Mouse (Mus musculus): ENCODE data around the gene Asb8. TPM values are rescaled to one million over a fixed set of nuclear protein-coding genes. Genes with fewer than 3 reads are reported as not detected.

The Asb8 gene
- polyA plus RNA-seq (2014; fragmentation: Nextera tagmentation; extraction: Ambion mirVana): 47.6 and 51.7 TPM in 2 replicates

- H3K4me3 ChIP-seq (ENCODE audit: low read depth, low read length): no peak within 1 kb of the TSS
- no peak for ATAC-seq (ENCODE audit: insufficient number of reproducible peaks, insufficient read depth, low FRiP score, low read depth)
- H3K9ac ChIP-seq (replicated peaks; ENCODE audit: low read depth, low read length): no peak within 1 kb of the TSS
- H3K27me3 ChIP-seq (ENCODE audit: control insufficient read depth, insufficient read depth, low read length): peaks cover 41% of the 10 kb centered on the region
- peaks cover 7% of the 10 kb centered on the region; the same call in 1 of the 2 replicates for H3K4me1 ChIP-seq (ENCODE audit: control insufficient read depth, insufficient read depth, low read length)
- no peaks in the 10 kb centered on the region for H3K9me3 ChIP-seq (ENCODE audit: control insufficient read depth, low read depth, low read length)
- 83% methylated on average over 5 of the region's 5 CpGs for WGBS
- H3K36me3 ChIP-seq (ENCODE audit: control insufficient read depth, insufficient read depth, low read length): no peaks in the 10 kb centered on the region
- H3K4me2 ChIP-seq (replicated peaks; ENCODE audit: low read depth, low read length): no peak within 1 kb of the TSS
- H3K27ac ChIP-seq (ENCODE audit: low read length): no peak within 1 kb of the TSS
Measured at GRCm38 (mm10) chr15:98165525-98165924, at the start of gene Asb8. Gene Asb8, minus strand, starts transcription at chr15:98165625.

- no peak for ATAC-seq (ENCODE audit: insufficient number of reproducible peaks, insufficient read depth, low FRiP score, low read depth)
- H3K27me3 ChIP-seq (ENCODE audit: control insufficient read depth, insufficient read depth, low read length): no peaks in the 10 kb centered on the region
- H3K4me2 ChIP-seq (replicated peaks; ENCODE audit: low read depth, low read length): no peak overlapping the region
- no peaks in the 10 kb centered on the region for H3K4me1 ChIP-seq (ENCODE audit: control insufficient read depth, insufficient read depth, low read length)
- H3K9me3 ChIP-seq (ENCODE audit: control insufficient read depth, low read depth, low read length): no peaks in the 10 kb centered on the region
- H3K36me3 ChIP-seq (ENCODE audit: control insufficient read depth, insufficient read depth, low read length): no peaks in the 10 kb centered on the region
- no peak overlapping the region for H3K9ac ChIP-seq (replicated peaks; ENCODE audit: low read depth, low read length)
- 60% methylated on average over 5 of the region's 5 CpGs for WGBS
- no peak overlapping the region for H3K4me3 ChIP-seq (ENCODE audit: low read depth, low read length)
- no peak overlapping the region for H3K27ac ChIP-seq (ENCODE audit: low read length)
Measured at GRCm38 (mm10) chr15:98214130-98214529, 48.7 kb upstream of the Asb8 start.

GRCm38 (mm10) chr15:98213336-98213870 is 48.0 kb upstream of the Asb8 start:
- Histone ChIP-seq H3K4me3 (ENCODE audit: low read depth, low read length) (no peak overlapping the region), H3K9ac (replicated peaks; ENCODE audit: low read depth, low read length) (no peak overlapping the region), H3K4me2 (replicated peaks; ENCODE audit: low read depth, low read length) (no peak overlapping the region), H3K36me3 (ENCODE audit: control insufficient read depth, insufficient read depth, low read length) (no peaks in the 10 kb centered on the region), H3K27me3 (ENCODE audit: control insufficient read depth, insufficient read depth, low read length) (no peaks in the 10 kb centered on the region), H3K4me1 (ENCODE audit: control insufficient read depth, insufficient read depth, low read length) (no peaks in the 10 kb centered on the region), H3K27ac (ENCODE audit: low read length) (no peak overlapping the region), H3K9me3 (ENCODE audit: control insufficient read depth, low read depth, low read length) (no peaks in the 10 kb centered on the region)
- ATAC-seq (ENCODE audit: insufficient number of reproducible peaks, insufficient read depth, low FRiP score, low read depth): no peak
- 72% methylated on average over 5 of the region's 5 CpGs for WGBS

GRCm38 (mm10) chr15:98209676-98210075 is 44.3 kb upstream of the Asb8 start:
- no peak overlapping the region for H3K27ac ChIP-seq (ENCODE audit: low read length)
- no peak for ATAC-seq (ENCODE audit: insufficient number of reproducible peaks, insufficient read depth, low FRiP score, low read depth)
- H3K9ac ChIP-seq (replicated peaks; ENCODE audit: low read depth, low read length): no peak overlapping the region
- no peaks in the 10 kb centered on the region for H3K9me3 ChIP-seq (ENCODE audit: control insufficient read depth, low read depth, low read length)
- 75% methylated on average over 7 of the region's 7 CpGs for WGBS
- no peaks in the 10 kb centered on the region for H3K4me1 ChIP-seq (ENCODE audit: control insufficient read depth, insufficient read depth, low read length)
- H3K36me3 ChIP-seq (ENCODE audit: control insufficient read depth, insufficient read depth, low read length): no peaks in the 10 kb centered on the region
- H3K4me2 ChIP-seq (replicated peaks; ENCODE audit: low read depth, low read length): no peak overlapping the region
- H3K27me3 ChIP-seq (ENCODE audit: control insufficient read depth, insufficient read depth, low read length): no peaks in the 10 kb centered on the region
- no peak overlapping the region for H3K4me3 ChIP-seq (ENCODE audit: low read depth, low read length)

- Histone ChIP-seq H3K27me3 (ENCODE audit: control insufficient read depth, insufficient read depth, low read length) (no peaks in the 10 kb centered on the region), H3K4me1 (ENCODE audit: control insufficient read depth, insufficient read depth, low read length) (no peaks in the 10 kb centered on the region), H3K9me3 (ENCODE audit: control insufficient read depth, low read depth, low read length) (no peaks in the 10 kb centered on the region), H3K9ac (replicated peaks; ENCODE audit: low read depth, low read length) (no peak within 1 kb of the TSS), H3K36me3 (ENCODE audit: control insufficient read depth, insufficient read depth, low read length) (no peaks in the 10 kb centered on the region), H3K27ac (ENCODE audit: low read length) (no peak within 1 kb of the TSS), H3K4me2 (replicated peaks; ENCODE audit: low read depth, low read length) (no peak within 1 kb of the TSS), H3K4me3 (ENCODE audit: low read depth, low read length) (no peak within 1 kb of the TSS)
- 66% methylated on average over 3 of the region's 3 CpGs for WGBS
- no peak for ATAC-seq (ENCODE audit: insufficient number of reproducible peaks, insufficient read depth, low FRiP score, low read depth)
Measured at GRCm38 (mm10) chr15:98195442-98195841, 30.0 kb upstream of the Asb8 start, which contains the start of gene Olfr288. Gene Olfr288, minus strand, starts transcription at chr15:98195542.

GRCm38 (mm10) chr15:98184456-98184855 is 19.0 kb upstream of the Asb8 start:
- H3K27ac ChIP-seq (ENCODE audit: low read length): no peak overlapping the region
- H3K27me3 ChIP-seq (ENCODE audit: control insufficient read depth, insufficient read depth, low read length): no peaks in the 10 kb centered on the region
- H3K9me3 ChIP-seq (ENCODE audit: control insufficient read depth, low read depth, low read length): no peaks in the 10 kb centered on the region
- no peak overlapping the region for H3K4me2 ChIP-seq (replicated peaks; ENCODE audit: low read depth, low read length)
- no peak overlapping the region for H3K9ac ChIP-seq (replicated peaks; ENCODE audit: low read depth, low read length)
- H3K36me3 ChIP-seq (ENCODE audit: control insufficient read depth, insufficient read depth, low read length): no peaks in the 10 kb centered on the region
- H3K4me3 ChIP-seq (ENCODE audit: low read depth, low read length): no peak overlapping the region
- ATAC-seq (ENCODE audit: insufficient number of reproducible peaks, insufficient read depth, low FRiP score, low read depth): no peak
- 61% methylated on average over 4 of the region's 4 CpGs for WGBS
- no peaks in the 10 kb centered on the region for H3K4me1 ChIP-seq (ENCODE audit: control insufficient read depth, insufficient read depth, low read length)

GRCm38 (mm10) chr15:98181856-98182570 is 16.6 kb upstream of the Asb8 start:
- H3K27me3 ChIP-seq (ENCODE audit: control insufficient read depth, insufficient read depth, low read length): no peaks in the 10 kb centered on the region
- H3K9me3 ChIP-seq (ENCODE audit: control insufficient read depth, low read depth, low read length): no peaks in the 10 kb centered on the region
- H3K36me3 ChIP-seq (ENCODE audit: control insufficient read depth, insufficient read depth, low read length): no peaks in the 10 kb centered on the region
- no peak overlapping the region for H3K9ac ChIP-seq (replicated peaks; ENCODE audit: low read depth, low read length)
- H3K27ac ChIP-seq (ENCODE audit: low read length): no peak overlapping the region
- no peak overlapping the region for H3K4me2 ChIP-seq (replicated peaks; ENCODE audit: low read depth, low read length)
- no peak for ATAC-seq (ENCODE audit: insufficient number of reproducible peaks, insufficient read depth, low FRiP score, low read depth)
- H3K4me1 ChIP-seq (ENCODE audit: control insufficient read depth, insufficient read depth, low read length): no peaks in the 10 kb centered on the region
- WGBS: 68% methylated on average over 12 of the region's 12 CpGs
- no peak overlapping the region for H3K4me3 ChIP-seq (ENCODE audit: low read depth, low read length)

GRCm38 (mm10) chr15:98181132-98181711 is 15.8 kb upstream of the Asb8 start:
- Histone ChIP-seq H3K9me3 (ENCODE audit: control insufficient read depth, low read depth, low read length) (no peaks in the 10 kb centered on the region), H3K27me3 (ENCODE audit: control insufficient read depth, insufficient read depth, low read length) (no peaks in the 10 kb centered on the region), H3K4me3 (ENCODE audit: low read depth, low read length) (peak overlapping the region; percentile 40), H3K4me2 (replicated peaks; ENCODE audit: low read depth, low read length) (peak overlapping the region; percentile 42), H3K27ac (ENCODE audit: low read length) (no peak overlapping the region), H3K9ac (replicated peaks; ENCODE audit: low read depth, low read length) (no peak overlapping the region), H3K4me1 (ENCODE audit: control insufficient read depth, insufficient read depth, low read length) (no peaks in the 10 kb centered on the region), H3K36me3 (ENCODE audit: control insufficient read depth, insufficient read depth, low read length) (no peaks in the 10 kb centered on the region)
- peak; percentile 97 for ATAC-seq (ENCODE audit: insufficient number of reproducible peaks, insufficient read depth, low FRiP score, low read depth)
- under 1% methylated on average over 30 of the region's 30 CpGs for WGBS

All from stomach, embryonic 14.5 days (tissue).